Mouse (Mus musculus) layer of hippocampus, postnatal 25 days (tissue): ENCODE measurements around the gene Eya2. TPM values are rescaled to one million over a fixed set of nuclear protein-coding genes. Genes with fewer than 3 reads are reported as not detected.

Experiments used
- DNase-seq, 2 experiments: peaks; one replicate each; pipeline ENCODE4 v3.0.0; 2022; ENCODE audit warnings: mixed read lengths in 2 of 2, low spot score in 1 of 2; ENCODE audit errors: extremely low spot score in 1 of 2
- total RNA-seq, 2 experiments: library from RNA; stranded (reverse); gene quantifications; 2 replicates each; pipeline ENCODE4 v1.2.3; 2021

Eya2 gene
- total RNA-seq, 2 experiments from 2014 or later = 3.8 to 4.8 TPM

DNA sequence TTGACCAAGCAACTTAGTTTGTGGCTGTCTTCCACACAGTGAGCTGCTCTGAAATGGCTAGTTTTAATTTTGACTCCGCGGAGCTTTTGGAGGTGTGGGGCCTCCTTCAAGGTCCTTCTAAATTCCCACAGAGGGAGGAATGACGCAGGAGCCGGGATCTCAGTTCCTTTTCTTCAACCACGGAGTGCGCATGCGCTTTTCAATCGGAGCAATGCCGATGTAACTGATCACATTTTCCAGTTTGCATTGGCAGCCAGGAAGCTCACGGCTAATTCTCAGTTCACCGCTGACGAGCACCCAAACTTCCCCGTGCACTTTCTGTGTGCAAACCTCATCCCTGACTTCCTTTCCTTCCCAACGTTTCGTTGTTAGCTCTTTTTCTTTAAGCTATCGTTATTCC lies 4.1 kb upstream of the Eya2 start:
- DNase-seq = no peak

DNA sequence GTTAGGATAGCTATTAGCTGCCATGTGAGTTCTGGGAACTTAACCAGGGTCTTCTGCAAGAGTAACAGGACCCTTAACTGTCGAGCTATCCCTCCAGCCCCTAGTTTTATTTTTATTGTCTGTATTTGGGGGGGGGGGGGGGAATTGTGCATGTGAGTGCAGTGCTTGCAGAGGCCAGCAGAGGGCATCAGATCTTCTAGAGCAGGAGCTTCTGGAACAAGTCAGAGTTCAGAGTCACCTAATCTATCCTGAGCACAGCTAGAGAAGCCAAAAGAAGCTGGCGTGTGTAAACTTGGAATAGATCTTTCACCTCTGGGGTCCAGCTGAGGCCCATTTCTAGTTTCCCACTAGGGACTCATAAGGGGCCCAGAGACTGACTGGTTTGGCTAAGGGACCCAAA lies 1.1 kb upstream of the Eya2 start:
- DNase-seq = no peak

DNA sequence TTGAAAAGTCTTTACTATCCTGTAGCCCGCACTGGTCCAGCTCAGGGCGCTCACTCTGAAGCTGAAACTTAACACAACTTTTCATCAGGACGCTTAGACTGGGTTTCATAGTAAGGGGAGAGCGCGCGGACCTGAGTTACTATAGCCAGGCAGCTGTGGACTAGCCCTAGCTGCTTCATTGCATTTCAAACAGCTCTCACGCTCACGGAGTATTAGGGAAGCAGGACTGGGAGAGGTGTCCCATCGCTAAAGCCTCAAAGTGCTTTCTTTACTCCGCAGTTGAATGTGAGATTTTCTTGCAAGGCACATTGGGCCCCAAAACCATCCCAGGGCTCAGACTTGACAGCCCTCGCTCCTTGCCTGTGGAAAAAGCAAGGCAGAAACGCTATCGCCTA lies 841 bp downstream of the Eya2 start:
- DNase-seq = no peak

DNA sequence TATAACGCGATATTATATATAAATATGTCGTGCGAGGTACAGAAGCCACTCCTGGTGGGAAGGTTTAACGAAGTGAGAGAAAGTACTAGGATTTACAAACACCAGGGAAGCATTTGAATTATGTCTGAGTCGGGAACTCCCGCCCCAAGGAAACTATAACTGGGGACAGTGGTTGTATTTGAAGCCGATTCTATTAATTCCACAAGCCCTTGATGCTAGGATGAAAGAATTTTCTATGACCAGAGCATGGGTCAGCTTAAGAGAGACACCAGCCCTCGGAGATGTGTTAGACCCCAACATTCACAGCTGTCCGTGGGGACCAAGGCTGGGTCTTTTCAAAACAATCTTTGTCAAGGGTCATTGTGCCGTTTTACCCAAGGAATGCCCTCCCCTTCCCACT lies 1.3 kb downstream of the Eya2 start:
- no peak for DNase-seq

DNA sequence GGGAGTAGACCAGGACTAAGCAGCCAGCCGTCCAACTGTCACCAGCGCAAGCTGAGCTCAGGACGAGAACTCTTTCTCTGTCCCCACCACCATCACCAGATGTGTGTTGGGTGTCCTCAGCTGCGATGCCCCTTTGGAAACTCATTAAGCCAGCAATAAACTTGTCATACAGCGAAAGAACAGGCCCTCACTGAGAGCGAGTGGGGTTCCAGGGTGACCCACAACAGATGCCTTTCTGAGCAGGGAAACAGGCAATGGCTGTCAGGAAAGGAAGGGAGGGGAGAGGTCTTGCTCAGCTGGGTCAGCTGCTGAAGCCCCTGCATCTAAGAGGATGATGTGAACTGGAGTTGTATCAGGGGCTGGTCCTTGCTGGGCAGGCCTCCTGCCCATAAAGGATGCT lies 2.7 kb downstream of the Eya2 start:
- DNase-seq = no peak

DNA sequence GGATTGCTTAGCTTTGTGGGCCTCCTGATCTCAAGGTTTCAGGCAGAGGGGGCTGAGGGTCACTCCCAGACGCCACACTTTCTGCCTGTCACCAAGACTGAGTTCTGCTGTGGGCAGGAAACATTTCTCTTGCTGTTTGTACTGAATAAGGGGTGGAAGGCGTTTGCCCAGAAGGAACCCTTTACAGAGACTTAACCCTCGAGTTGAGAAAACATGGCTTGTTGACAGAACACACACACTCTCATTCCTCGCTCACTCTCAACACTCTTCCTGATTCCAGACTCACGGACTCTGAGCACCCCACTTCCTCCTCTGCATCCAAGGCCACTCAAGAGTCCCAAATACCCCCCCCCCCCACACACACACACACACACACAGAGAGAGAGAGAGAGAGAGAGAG lies 3.3 kb downstream of the Eya2 start:
- no peak for DNase-seq

DNA sequence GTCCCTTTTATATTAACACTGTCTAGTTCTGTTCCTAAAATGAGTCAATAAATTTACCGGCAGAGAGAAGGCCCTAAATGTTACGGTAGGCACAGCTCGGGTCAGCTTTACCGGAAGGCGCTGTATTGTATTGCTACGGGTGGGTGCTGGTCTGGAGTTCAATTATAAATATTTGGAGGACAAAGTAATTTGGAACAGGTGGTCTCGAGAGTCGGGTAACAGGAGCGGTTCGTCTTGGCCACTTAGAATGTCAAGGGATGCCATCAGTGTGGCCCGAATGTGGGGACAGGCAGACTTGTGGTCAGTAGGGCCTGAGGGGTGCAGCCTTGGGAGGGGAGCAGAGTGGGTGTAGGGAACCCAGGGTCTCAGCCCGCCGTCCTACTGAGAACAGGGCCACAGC lies 4.7 kb downstream of the Eya2 start:
- no peak for DNase-seq

DNA sequence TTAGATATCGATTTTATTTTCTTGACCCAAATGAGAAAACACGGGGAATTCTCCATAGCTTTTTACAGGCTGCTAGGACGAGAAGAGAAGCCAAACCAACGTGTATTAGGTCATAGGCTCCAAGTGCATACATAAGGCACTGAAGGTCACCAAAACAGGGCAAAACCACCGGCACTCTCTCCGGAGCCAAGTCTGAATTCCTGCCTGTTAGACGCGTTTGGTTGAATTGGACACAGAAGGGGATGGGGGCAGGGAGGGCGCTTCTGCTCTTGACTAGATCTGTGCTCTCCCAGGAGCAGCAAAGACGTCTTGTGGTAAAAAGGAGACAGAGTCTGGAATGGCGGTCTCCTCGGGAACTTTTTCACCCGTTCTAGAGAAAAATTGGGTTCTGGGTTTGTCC lies 6.1 kb downstream of the Eya2 start:
- no peak for DNase-seq

DNA sequence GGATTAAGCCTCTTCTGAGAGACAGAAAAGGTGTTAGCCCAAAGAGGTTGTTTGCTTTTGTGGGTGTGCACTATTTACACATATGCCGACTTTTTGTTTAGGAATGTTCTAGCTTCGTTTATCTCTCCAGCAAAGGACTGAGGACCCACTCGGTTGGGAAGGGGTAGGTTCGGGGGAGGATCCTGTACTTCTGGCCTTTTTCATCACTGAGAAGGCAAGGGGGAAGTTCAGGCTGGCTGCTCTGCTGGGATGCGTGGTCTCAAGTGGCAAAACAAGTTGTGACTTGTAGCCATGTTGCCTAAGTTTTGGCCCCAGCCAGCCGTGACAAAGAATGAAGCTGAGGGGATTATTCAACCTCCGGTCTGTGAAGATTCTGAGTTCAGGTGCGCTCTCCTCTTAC lies 6.8 kb downstream of the Eya2 start:
- no peak for DNase-seq

DNA sequence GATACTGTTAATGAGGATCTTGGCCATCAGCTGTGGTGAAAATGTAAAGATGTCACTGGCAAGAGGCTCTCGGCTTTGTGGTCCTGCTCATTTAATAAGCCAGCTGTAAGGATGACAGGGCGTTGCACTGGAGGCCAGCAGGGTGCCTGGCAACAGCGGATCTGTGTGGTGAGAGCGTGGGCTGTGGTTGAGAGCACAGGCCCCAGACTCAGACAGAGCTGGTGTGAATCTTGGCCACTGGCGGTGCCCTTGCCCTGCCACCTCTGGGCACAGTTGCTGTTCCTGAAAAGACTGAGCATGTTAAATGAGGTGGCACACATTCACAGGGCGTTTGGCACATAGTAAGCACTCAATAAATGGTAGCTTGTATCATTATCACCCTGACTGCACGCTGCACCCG lies 8.9 kb downstream of the Eya2 start:
- DNase-seq = no peak

DNA sequence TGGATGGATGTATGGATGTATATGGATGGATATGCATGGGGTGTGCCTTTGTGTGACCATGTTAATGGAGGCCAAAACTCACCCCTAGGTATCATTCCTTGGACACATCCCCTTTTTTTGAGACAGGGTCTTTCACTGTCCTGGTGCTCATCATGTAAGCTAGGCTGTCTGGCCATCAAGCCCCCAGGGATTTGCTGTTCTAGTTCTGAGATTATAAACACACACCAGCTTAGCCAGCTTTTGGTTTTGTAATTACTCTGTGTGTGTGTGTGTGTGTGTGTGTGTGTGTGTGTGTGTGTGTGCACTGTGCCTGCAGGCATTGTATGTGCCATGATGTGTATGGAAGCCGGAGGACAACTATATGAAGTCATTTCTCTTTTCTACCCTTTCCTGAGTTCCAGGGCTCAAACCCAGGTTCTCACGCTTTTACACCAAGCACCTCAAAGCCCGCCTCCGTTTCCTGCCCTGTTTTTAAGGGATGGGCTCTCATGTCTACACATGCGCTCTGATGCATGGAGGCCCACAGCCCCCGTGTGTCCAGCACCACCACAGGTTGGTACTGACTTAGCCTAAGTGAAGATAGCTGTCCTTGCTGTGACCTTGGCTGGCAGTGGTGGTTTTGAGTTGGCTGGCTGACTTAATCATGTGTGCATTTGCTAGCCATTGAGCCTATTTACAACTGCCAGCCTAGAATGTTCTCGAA lies 16.9 kb downstream of the Eya2 start:
- no peak for DNase-seq

DNA sequence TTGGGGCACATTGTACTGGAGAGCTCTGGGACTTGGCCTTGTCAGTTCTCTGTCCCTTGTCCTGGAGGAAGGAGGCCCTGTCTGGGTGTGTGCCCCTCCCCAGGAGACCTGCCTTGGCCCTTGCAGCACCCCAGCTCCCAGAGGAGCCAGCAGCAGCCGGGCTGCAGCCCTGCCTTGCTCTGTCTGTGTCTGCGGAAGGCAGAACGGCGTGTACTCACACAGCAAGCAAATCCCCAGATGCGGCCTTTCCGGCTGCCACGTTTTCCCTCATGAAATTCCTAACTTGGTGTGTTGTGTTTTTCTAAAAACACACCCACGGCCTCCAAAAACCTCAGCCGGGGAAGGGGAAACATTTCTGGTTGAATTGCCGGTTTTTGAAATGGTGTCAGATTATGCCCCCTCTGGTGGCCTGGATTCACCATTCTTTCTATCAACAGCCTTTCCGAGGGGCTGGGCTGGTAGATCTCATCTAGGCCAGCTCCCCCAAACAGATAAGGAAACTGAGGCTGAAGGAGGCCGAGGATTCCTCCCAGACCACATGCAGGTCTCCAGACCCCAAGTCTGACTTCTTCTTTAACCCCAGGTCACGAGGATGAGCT lies 19.0 kb downstream of the Eya2 start:
- peak in 1 of 2 experiments; percentile 24 for DNase-seq

DNA sequence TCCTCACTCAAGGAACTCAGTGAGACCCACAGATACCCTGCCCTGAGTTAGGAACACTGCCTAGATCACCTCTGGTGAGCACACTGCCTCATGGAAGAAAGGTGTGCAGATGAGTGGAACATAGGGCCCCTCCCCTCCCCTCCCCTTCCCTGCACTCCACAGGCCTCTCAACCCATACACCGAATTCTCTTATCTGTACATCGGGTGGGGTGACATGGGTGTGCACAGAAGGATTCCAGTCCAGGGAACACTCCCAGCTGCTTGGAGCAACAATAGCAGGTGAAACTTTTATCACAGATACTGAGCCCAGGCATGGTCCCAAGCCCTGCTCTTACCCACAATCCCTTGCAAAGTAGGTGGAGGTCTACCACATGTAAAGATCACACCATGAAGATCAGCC lies 26.7 kb downstream of the Eya2 start:
- DNase-seq = no peak

DNA sequence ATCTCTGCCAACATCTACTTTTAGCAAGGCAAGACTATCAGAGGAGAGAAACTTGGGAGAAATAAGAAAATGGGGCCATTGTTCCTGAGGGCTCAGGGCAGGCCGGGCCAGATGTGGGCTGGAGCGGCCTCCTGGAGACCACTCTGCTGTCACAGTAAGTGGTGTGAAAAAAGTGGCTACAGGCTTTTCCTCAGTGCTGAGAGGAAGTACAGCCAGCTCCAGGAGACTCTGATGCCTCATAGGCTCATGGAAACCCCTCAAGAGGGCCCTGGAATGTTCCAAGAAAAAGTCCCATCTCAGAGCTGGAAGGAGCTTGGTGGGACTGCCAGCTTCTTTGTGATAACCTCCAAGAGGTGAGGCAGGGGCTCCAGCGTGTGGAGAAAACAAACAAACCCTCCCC lies 27.8 kb downstream of the Eya2 start:
- DNase-seq = no peak

DNA sequence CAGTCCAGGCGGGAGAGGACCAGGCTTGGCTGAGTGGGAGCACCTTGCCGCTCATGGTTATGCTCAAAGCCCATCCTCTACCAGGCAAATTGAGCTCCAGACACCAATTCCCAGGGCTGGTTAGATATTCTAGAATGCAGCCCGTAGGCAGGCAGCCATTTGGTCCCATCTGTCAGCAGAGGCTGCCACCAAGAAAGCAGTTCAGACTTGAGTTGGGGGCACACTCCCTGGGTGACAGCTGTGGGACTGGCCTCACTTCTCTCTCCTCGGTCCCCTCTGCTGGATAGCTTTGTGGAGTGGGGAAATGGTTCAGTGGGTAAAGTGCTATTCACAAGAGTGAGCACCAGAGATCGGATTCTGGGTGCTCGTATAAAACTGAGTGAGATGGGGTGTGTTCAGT lies 32.0 kb downstream of the Eya2 start:
- no peak for DNase-seq

DNA sequence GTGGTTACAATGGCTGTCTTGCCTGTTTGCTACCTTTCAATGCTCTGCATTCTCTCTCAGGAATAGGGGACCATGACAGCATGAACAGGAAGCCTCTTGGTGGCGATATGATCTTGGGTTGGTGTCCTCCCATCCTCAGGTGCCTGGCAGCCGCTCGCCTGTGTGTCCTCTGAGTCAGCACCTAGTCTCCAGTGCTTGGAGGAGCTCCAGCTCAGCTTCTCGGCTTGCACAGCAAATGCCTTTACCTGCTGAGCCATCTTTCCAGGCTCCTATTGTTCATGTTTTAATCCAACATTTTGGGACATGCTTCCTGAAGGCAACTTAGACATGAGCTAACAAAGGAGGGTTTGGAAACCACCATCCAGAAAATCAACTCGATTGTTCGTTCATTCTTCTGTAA lies 33.1 kb downstream of the Eya2 start:
- no peak for DNase-seq

DNA sequence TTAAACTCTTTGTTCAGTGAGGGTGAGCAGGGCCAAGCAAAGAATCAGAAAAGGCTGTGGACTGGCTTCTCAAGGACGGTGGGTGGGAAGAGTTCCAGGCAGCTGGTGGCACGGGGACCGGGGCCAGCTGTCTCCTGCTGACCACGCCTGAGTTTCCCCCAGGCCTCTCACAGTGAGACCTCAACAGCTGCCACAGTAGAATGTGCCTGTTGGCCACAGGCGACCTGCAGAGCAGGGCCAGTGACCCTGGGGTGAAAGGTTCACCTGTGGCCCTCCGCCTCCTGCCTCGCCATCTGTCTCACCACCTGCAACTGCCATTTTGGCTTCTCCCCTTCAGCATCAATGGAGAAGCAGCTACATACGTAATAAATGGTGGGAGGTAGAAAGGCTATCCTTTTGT lies 35.1 kb downstream of the Eya2 start:
- no peak for DNase-seq

DNA sequence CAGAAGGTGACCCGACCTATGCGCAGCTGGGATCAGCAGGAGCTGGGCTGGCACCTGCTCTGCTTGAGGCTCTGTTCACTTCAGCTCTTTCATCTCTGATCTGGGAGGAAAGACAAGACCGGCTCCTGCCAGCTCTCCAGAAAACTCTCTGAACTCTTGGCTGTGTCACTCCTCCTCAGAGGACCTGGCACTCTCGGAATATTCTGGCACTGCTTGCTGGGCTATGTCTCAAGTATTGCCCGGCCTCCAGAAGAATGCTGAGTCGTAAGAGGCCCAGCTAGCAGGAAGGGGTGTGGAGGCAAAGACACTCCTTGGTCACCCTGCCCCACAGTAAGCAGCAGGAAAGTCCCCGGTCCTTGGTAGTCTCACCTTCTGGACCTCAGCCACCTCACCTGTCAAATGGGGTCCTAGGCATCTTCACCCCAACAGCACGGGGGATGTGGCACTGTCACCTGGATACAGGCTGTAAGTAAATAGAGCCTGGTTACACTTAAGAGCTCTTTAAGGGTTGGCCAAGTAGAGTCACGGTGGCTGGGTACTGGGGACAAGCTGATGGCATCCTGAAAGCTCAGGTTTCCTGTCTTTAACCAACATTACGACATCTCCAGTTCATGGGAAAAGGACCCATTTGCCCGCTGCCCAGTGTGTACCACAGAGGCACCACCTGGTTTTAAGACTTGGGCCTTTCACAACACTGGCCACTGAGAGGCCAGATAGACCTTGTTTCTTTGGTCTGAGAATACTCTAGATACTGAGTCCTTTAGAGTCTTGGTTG lies 38.4 kb downstream of the Eya2 start:
- no peak for DNase-seq

DNA sequence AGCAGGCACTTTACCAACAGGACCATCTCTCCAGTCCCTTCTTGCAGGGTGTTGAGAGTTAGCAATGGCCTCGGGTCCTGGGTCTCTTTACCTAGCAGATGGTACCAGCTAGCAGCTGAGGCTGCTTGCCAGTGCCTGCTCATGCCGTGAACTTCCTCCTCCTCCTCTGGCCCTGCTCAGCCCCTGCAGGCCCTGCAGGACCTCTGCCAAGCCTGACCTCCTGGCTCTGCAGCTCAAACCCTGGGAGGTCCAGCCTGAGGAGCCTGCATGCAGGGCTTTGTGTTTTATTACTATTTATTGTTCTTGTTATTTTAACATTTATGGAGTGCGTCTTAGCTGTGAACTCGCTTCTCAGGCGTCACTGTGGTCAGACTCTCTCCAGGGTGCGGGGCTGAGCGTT lies 39.6 kb downstream of the Eya2 start:
- DNase-seq = no peak

DNA sequence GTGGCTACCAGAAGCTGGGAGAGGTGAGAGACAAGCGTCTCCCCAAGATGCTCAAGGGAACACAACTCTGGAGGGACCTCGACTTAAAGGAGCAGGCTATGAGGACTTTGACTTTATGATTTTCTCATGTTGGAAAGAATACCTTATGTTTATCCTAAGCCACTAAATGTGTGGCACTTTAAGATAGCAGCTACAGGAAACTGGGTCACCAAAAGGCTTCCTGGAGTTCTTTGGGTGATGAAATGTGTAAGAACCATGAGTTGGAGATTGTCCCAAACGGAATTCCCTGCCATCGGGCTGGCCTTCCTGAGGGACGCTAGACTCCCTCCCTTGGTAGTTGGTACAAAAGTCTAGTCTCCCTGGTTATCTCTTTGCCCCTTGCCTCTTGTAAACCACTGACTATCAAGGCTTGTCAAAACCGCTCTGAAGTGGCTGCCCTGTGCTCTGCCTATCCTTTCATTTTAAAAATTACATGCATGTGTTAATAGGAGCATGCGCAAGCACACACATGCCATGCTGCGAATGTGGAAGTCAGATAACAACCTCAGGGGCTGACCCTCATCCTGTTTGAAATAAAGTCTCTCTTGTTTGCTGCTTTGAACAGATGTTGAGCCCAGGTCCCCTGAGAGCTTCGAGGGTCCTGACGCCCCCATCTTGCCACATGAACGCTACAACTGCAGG lies 44.4 kb downstream of the Eya2 start:
- DNase-seq = no peak

DNA sequence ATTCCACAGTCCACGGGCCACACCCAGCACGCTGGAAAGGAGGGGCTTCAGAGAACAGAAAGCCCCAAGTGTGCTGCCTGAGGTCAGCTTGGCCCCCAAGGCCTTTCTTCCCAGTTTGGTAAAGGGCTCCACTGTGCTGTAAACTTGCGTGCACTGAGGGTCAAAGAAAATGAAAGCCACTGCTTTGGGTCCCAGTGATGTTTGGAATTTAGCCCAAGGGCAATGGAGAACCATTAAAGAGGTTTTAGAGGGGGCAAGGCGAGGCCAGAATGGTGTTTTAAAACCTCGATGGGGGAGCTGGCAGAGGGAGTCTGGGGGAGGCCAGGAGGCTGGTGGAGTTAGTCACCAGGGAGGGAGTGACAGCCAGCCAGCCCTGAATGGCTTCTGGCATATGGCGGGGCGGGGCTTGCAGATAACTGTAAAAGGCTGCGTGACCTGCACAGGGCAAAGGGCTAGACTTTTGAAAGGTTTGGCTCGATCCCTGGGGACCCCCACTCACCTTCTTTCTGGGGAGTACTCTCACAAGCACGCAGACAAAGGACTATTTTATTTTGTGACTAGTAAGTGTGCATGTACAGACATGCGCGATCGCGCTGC lies 47.2 kb downstream of the Eya2 start:
- DNase-seq = no peak
